Mouse (Mus musculus): ENCODE measurements around the gene Ankrd22. TPM values are rescaled to one million over a fixed set of nuclear protein-coding genes. Genes with fewer than 3 reads are reported as not detected.

The Ankrd22 gene
- polyA plus RNA-seq, 1 experiment from 2014 or later, result not detected

Other genes starting within 250 kb of the Ankrd22 start
- gene Lipf, start 204.9 kb downstream of the Ankrd22 start, polyA plus RNA-seq (2015; fragmentation: Nextera tagmentation; extraction: Ambion mirVana), result not detected in 2 replicates
- not detected in 2 replicates for gene Lipk, start 157.8 kb downstream of the Ankrd22 start, polyA plus RNA-seq (2015; fragmentation: Nextera tagmentation; extraction: Ambion mirVana)
- gene Lipn, start 98.7 kb downstream of the Ankrd22 start, polyA plus RNA-seq (2015; fragmentation: Nextera tagmentation; extraction: Ambion mirVana), result not detected in 2 replicates
- gene Lipm, start 65.1 kb downstream of the Ankrd22 start, polyA plus RNA-seq (2015; fragmentation: Nextera tagmentation; extraction: Ambion mirVana), result 0.11 TPM in 1 of 2 replicates, not detected in the other
- 10.0 and 11.7 TPM in 2 replicates for gene Stambpl1, start 26.2 kb upstream of the Ankrd22 start, polyA plus RNA-seq (2015; fragmentation: Nextera tagmentation; extraction: Ambion mirVana)
- gene Acta2, start 89.5 kb upstream of the Ankrd22 start, polyA plus RNA-seq (2015; fragmentation: Nextera tagmentation; extraction: Ambion mirVana), result 9.1 and 13.3 TPM in 2 replicates
- gene Fas, start 124.6 kb upstream of the Ankrd22 start, polyA plus RNA-seq (2015; fragmentation: Nextera tagmentation; extraction: Ambion mirVana), result 0.63 and 1.5 TPM in 2 replicates

Data from forebrain, embryonic 16.5 days (tissue).